Mouse (Mus musculus): ENCODE measurements around the gene Ddost. TPM values are rescaled to one million over a fixed set of nuclear protein-coding genes. Genes with fewer than 3 reads are reported as not detected.

Ddost gene
- total and polyA plus RNA-seq, 2 experiments from 2014 or later: 146 to 163 TPM

- H3K27ac ChIP-seq (ENCODE audit: low read depth): no peak overlapping the region
- WGBS: 33% methylated on average over 10 of the region's 10 CpGs
- no peak overlapping the region for H3K9ac ChIP-seq (replicated peaks; ENCODE audit: low read depth, low read length)
- H3K4me2 ChIP-seq (ENCODE audit: low read depth, low read length): no peak overlapping the region
- peaks cover 44% of the 10 kb centered on the region for H3K36me3 ChIP-seq (replicated peaks; ENCODE audit: control insufficient read depth, insufficient read depth, low read length)
- DNase-seq (ENCODE audit: low spot score) (peak; percentile 75), ATAC-seq (ENCODE audit: insufficient read depth, low read depth) (peak; percentile 34; the same call in 1 of the 2 replicates)
- TF ChIP-seq CTCF (IDR thresholded peaks at IDR 0.05; ENCODE audit: low read depth) (peak; percentile 100), EP300 (IDR thresholded peaks at IDR 0.05; ENCODE audit: low read depth) (no peak)
- H3K4me1 ChIP-seq (ENCODE audit: control insufficient read depth, insufficient read depth): peaks cover 17% of the 10 kb centered on the region
- no peak overlapping the region for H3K4me3 ChIP-seq (ENCODE audit: low read depth, low read length)
- H3K27me3 ChIP-seq (ENCODE audit: control insufficient read depth, insufficient read depth, low read length): no peaks in the 10 kb centered on the region
- H3K9me3 ChIP-seq (replicated peaks; ENCODE audit: control insufficient read depth, low read length): no peaks in the 10 kb centered on the region
These were observed 15.0 kb downstream of the Ddost start for GRCm38 (mm10) chr4:138319508-138319907.

- no peak for DNase-seq (ENCODE audit: low spot score)
- no peaks in the 10 kb centered on the region for H3K27me3 ChIP-seq (ENCODE audit: control insufficient read depth, insufficient read depth, low read length)
- H3K4me1 ChIP-seq (ENCODE audit: control insufficient read depth, insufficient read depth): peaks cover 17% of the 10 kb centered on the region
- H3K27ac ChIP-seq (ENCODE audit: low read depth): no peak overlapping the region
- H3K9me3 ChIP-seq (replicated peaks; ENCODE audit: control insufficient read depth, low read length): no peaks in the 10 kb centered on the region
- H3K4me2 ChIP-seq (ENCODE audit: low read depth, low read length): no peak overlapping the region
- H3K36me3 ChIP-seq (replicated peaks; ENCODE audit: control insufficient read depth, insufficient read depth, low read length): peaks cover 32% of the 10 kb centered on the region; the same call in 1 of the 2 replicates
- H3K4me3 ChIP-seq (ENCODE audit: low read depth, low read length): no peak overlapping the region
- H3K9ac ChIP-seq (replicated peaks; ENCODE audit: low read depth, low read length): no peak overlapping the region
- ATAC-seq (ENCODE audit: insufficient read depth, low read depth): no peak
- TF ChIP-seq EP300 (IDR thresholded peaks at IDR 0.05; ENCODE audit: low read depth) (no peak), CTCF (IDR thresholded peaks at IDR 0.05; ENCODE audit: low read depth) (no peak)
- 59% methylated on average over 9 of the region's 11 CpGs for WGBS
These were observed 16.2 kb downstream of the Ddost start for GRCm38 (mm10) chr4:138320711-138321110.

GRCm38 (mm10) chr4:138321488-138321887, 17.0 kb downstream of the Ddost start:
- TF ChIP-seq CTCF (IDR thresholded peaks at IDR 0.05; ENCODE audit: low read depth): no peak
- no peak for TF ChIP-seq EP300 (IDR thresholded peaks at IDR 0.05; ENCODE audit: low read depth)
- no peaks in the 10 kb centered on the region for H3K27me3 ChIP-seq (ENCODE audit: control insufficient read depth, insufficient read depth, low read length)
- DNase-seq (ENCODE audit: low spot score) (no peak), ATAC-seq (ENCODE audit: insufficient read depth, low read depth) (no peak)
- peaks cover 18% of the 10 kb centered on the region for H3K4me1 ChIP-seq (ENCODE audit: control insufficient read depth, insufficient read depth)
- no peak overlapping the region for H3K4me3 ChIP-seq (ENCODE audit: low read depth, low read length)
- H3K9ac ChIP-seq (replicated peaks; ENCODE audit: low read depth, low read length): no peak overlapping the region
- no peaks in the 10 kb centered on the region for H3K9me3 ChIP-seq (replicated peaks; ENCODE audit: control insufficient read depth, low read length)
- H3K4me2 ChIP-seq (ENCODE audit: low read depth, low read length): no peak overlapping the region
- H3K36me3 ChIP-seq (replicated peaks; ENCODE audit: control insufficient read depth, insufficient read depth, low read length): peaks cover 27% of the 10 kb centered on the region; the same call in 1 of the 2 replicates
- WGBS: 68% methylated on average over 7 of the region's 7 CpGs
- no peak overlapping the region for H3K27ac ChIP-seq (ENCODE audit: low read depth)

- H3K27me3 ChIP-seq (ENCODE audit: control insufficient read depth, insufficient read depth, low read length): no peaks in the 10 kb centered on the region
- no peak overlapping the region for H3K4me2 ChIP-seq (ENCODE audit: low read depth, low read length)
- ATAC-seq (ENCODE audit: insufficient read depth, low read depth): no peak
- TF ChIP-seq CTCF (IDR thresholded peaks at IDR 0.05; ENCODE audit: low read depth) (no peak), EP300 (IDR thresholded peaks at IDR 0.05; ENCODE audit: low read depth) (no peak)
- peaks cover 20% of the 10 kb centered on the region for H3K4me1 ChIP-seq (ENCODE audit: control insufficient read depth, insufficient read depth)
- WGBS: 42% methylated on average over 4 of the region's 4 CpGs
- H3K9ac ChIP-seq (replicated peaks; ENCODE audit: low read depth, low read length): no peak overlapping the region
- peaks cover 15% of the 10 kb centered on the region; the same call in 1 of the 2 replicates for H3K36me3 ChIP-seq (replicated peaks; ENCODE audit: control insufficient read depth, insufficient read depth, low read length)
- no peaks in the 10 kb centered on the region for H3K9me3 ChIP-seq (replicated peaks; ENCODE audit: control insufficient read depth, low read length)
- DNase-seq (ENCODE audit: low spot score): no peak
- H3K4me3 ChIP-seq (ENCODE audit: low read depth, low read length): no peak overlapping the region
- 0 out of 2 replicates have a peak overlapping the region, but pooled peaks have one; percentile 100 for H3K27ac ChIP-seq (ENCODE audit: low read depth)
These were observed 18.2 kb downstream of the Ddost start for GRCm38 (mm10) chr4:138322692-138323091.

GRCm38 (mm10) chr4:138323753-138324152, 19.2 kb downstream of the Ddost start:
- Histone ChIP-seq H3K4me1 (ENCODE audit: control insufficient read depth, insufficient read depth) (peaks cover 20% of the 10 kb centered on the region), H3K4me2 (ENCODE audit: low read depth, low read length) (peak overlapping the region; percentile 19; the same call in 1 of the 2 replicates), H3K36me3 (replicated peaks; ENCODE audit: control insufficient read depth, insufficient read depth, low read length) (0 out of 2 replicates have a peak, but pooled peaks cover 10% of the 10 kb centered on the region), H3K27me3 (ENCODE audit: control insufficient read depth, insufficient read depth, low read length) (no peaks in the 10 kb centered on the region), H3K4me3 (ENCODE audit: low read depth, low read length) (no peak overlapping the region), H3K9ac (replicated peaks; ENCODE audit: low read depth, low read length) (no peak overlapping the region; the same call in 1 of the 2 replicates), H3K27ac (ENCODE audit: low read depth) (peak overlapping the region; percentile 100), H3K9me3 (replicated peaks; ENCODE audit: control insufficient read depth, low read length) (no peaks in the 10 kb centered on the region)
- WGBS: 18% methylated on average over 4 of the region's 4 CpGs
- ATAC-seq (ENCODE audit: insufficient read depth, low read depth) (no peak), DNase-seq (ENCODE audit: low spot score) (peak; percentile 54)
- no peak for TF ChIP-seq CTCF (IDR thresholded peaks at IDR 0.05; ENCODE audit: low read depth)
- TF ChIP-seq EP300 (IDR thresholded peaks at IDR 0.05; ENCODE audit: low read depth): no peak

- 0 out of 2 replicates have a peak overlapping the region, but pooled peaks have one; percentile 19 for H3K4me2 ChIP-seq (ENCODE audit: low read depth, low read length)
- DNase-seq (ENCODE audit: low spot score) (no peak), ATAC-seq (ENCODE audit: insufficient read depth, low read depth) (no peak)
- peak overlapping the region; percentile 100 for H3K27ac ChIP-seq (ENCODE audit: low read depth)
- no peak overlapping the region for H3K4me3 ChIP-seq (ENCODE audit: low read depth, low read length)
- H3K27me3 ChIP-seq (ENCODE audit: control insufficient read depth, insufficient read depth, low read length): no peaks in the 10 kb centered on the region
- WGBS: 86% methylated on average over 3 of the region's 3 CpGs
- no peak for TF ChIP-seq CTCF (IDR thresholded peaks at IDR 0.05; ENCODE audit: low read depth)
- no peak for TF ChIP-seq EP300 (IDR thresholded peaks at IDR 0.05; ENCODE audit: low read depth)
- no peaks in the 10 kb centered on the region for H3K9me3 ChIP-seq (replicated peaks; ENCODE audit: control insufficient read depth, low read length)
- H3K36me3 ChIP-seq (replicated peaks; ENCODE audit: control insufficient read depth, insufficient read depth, low read length): 0 out of 2 replicates have a peak, but pooled peaks cover 5% of the 10 kb centered on the region
- peaks cover 20% of the 10 kb centered on the region for H3K4me1 ChIP-seq (ENCODE audit: control insufficient read depth, insufficient read depth)
- H3K9ac ChIP-seq (replicated peaks; ENCODE audit: low read depth, low read length): no peak overlapping the region
These were observed 19.9 kb downstream of the Ddost start for GRCm38 (mm10) chr4:138324451-138324850.
